Mouse (Mus musculus) liver, embryonic 14.5 days (tissue): ENCODE results near the gene Gm34653. TPM values are rescaled to one million over a fixed set of nuclear protein-coding genes. Genes with fewer than 3 reads are reported as not detected.
A peak's percentile ranks its signal among the peaks of the same experiment; 100 is the strongest.
"Not testable (repeated sequence)": the region's sequence is repeated elsewhere in the genome, so short reads cannot be mapped to it uniquely, and the experiment has no call there.

Source experiments
- ATAC-seq: fragments of 200-750 bp; cut with Nextera tagmentation; 2 replicates; pipeline ENCODE4 v1.8.0; 2017; ENCODE audit warnings: moderate number of reproducible peaks, mild to moderate bottlenecking, moderate library complexity; ENCODE audit not compliant: insufficient read depth
- DNase-seq, 3 experiments: peaks; one replicate each; pipeline ENCODE4 v3.0.0-alpha.2; 2012 to 2013; ENCODE audit warnings: low read depth in 3 of 3, low spot score in 3 of 3
- H3K27ac ChIP-seq: fragments of 300-500 bp; sonication (generic); 2 replicates; pipeline ENCODE4 v1.5.1; 2014; ENCODE audit warnings: moderate library complexity, mild to moderate bottlenecking, control low read depth, inconsistent platforms
- H3K27me3 ChIP-seq: fragments of 300-500 bp; sonication (generic); 2 replicates; pipeline ENCODE4 v1.6.1; 2014; ENCODE audit warnings: mild to moderate bottlenecking, low read length, moderate library complexity; ENCODE audit not compliant: control insufficient read depth, insufficient read depth
- H3K36me3 ChIP-seq: fragments of 300-500 bp; sonication (generic); replicated peaks from 2 replicates; pipeline ENCODE4 v1.6.1; 2014; ENCODE audit warnings: low read depth; ENCODE audit not compliant: control insufficient read depth, insufficient read depth
- H3K4me1 ChIP-seq, 2 experiments: fragments of 200-500 bp in 1 of 2; fragments of 300-500 bp in 1 of 2; sonication (generic) in 1 of 2; replicated peaks; 2 replicates each; pipeline ENCODE4 v1.6.1; 2012 to 2014; ENCODE audit warnings: antibody characterized with exemption in 1 of 2, inconsistent platforms in 1 of 2, low read length in 1 of 2; ENCODE audit not compliant: control insufficient read depth in 2 of 2, insufficient read depth in 2 of 2
- H3K4me2 ChIP-seq: fragments of 300-500 bp; sonication (generic); 2 replicates; pipeline ENCODE4 v1.6.1; 2014; ENCODE audit warnings: low read depth, mild to moderate bottlenecking, control low read depth, moderate library complexity
- H3K4me3 ChIP-seq, 2 experiments: fragments of 200-500 bp in 1 of 2; fragments of 300-500 bp in 1 of 2; sonication (generic) in 1 of 2; 2 replicates each; pipeline ENCODE4 v1.5.1; 2012 to 2014; ENCODE audit warnings: low read depth in 2 of 2, low read length in 2 of 2, mild to moderate bottlenecking in 2 of 2, control low read depth in 1 of 2, inconsistent platforms in 1 of 2, moderate library complexity in 1 of 2; ENCODE audit not compliant: insufficient read depth in 1 of 2
- H3K9ac ChIP-seq: fragments of 300-500 bp; sonication (generic); replicated peaks from 2 replicates; pipeline ENCODE4 v1.6.1; 2014; ENCODE audit warnings: mild to moderate bottlenecking, control low read depth, moderate library complexity
- H3K9me3 ChIP-seq: fragments of 300-500 bp; sonication (generic); 2 replicates; pipeline ENCODE4 v1.6.1; 2016; ENCODE audit warnings: low read length, mixed read lengths; ENCODE audit not compliant: control insufficient read depth
- CTCF ChIP-seq: IDR thresholded peaks from 2 replicates; pipeline ENCODE4 v1.5.1; 2016; ENCODE audit warnings: antibody characterized with exemption, low read depth, control low read depth
- EP300 ChIP-seq: IDR thresholded peaks from 2 replicates; pipeline ENCODE4 v1.6.1; 2016; ENCODE audit warnings: antibody characterized with exemption, low read depth
- WGBS: fragments of 180-500 bp; shearing (Covaris S2); extraction: QIAGEN DNeasy Blood & Tissue Kit; methylation state at CpG from one replicate; pipeline ENCODE4 v1.1.7; 2014; ENCODE audit not compliant: insufficient replicate concordance; 5-methylcytosine and 5-hydroxymethylcytosine counted together
- polyA plus RNA-seq, 2 experiments: library from polyadenylated mRNA; depleted of rRNA in 1 of 2; stranded (reverse) in 1 of 2; unstranded in 1 of 2; fragments of >200 nt; fragmentation: Nextera tagmentation in 1 of 2; extraction: Ambion mirVana in 1 of 2; gene quantifications; 2 replicates each; pipeline versions ENCODE4 v1.2.1 to v1.2.3; 2012 to 2014

The Gm34653 gene
- polyA plus RNA-seq, 2 experiments = not detected

GRCm38 (mm10) chr2:34801516-34802482 is 31.0 kb upstream of the Gm34653 start:
- H3K9ac ChIP-seq = peak overlapping the region; percentile 97
- TF ChIP-seq CTCF (peak; percentile 50), EP300 (no peak)
- peaks cover 42 to 44% of the 10 kb centered on the region in 2 experiments for H3K4me1 ChIP-seq
- H3K4me2 ChIP-seq = peak overlapping the region; percentile 87
- H3K36me3 ChIP-seq = peaks cover 29% of the 10 kb centered on the region
- no peaks in the 10 kb centered on the region for H3K9me3 ChIP-seq
- peak overlapping the region; percentile 92 for H3K27ac ChIP-seq
- DNase-seq (peak; percentile 99), ATAC-seq (peak; percentile 85)
- no peaks in the 10 kb centered on the region for H3K27me3 ChIP-seq
- H3K4me3 ChIP-seq = peak overlapping the region; percentile 83 to 87
- 5% methylated on average over 39 of the region's 39 CpGs for WGBS

GRCm38 (mm10) chr2:34802565-34803245 is 30.1 kb upstream of the Gm34653 start:
- Histone ChIP-seq H3K9ac (peak overlapping the region; percentile 97), H3K4me1 (peaks cover 44 to 46% of the 10 kb centered on the region in 2 experiments), H3K36me3 (peaks cover 36% of the 10 kb centered on the region), H3K4me2 (peak overlapping the region; percentile 87), H3K4me3 (peak overlapping the region; percentile 83 to 87), H3K27ac (peak overlapping the region; percentile 92)
- H3K27me3 ChIP-seq, H3K9me3 ChIP-seq, DNase-seq: not testable (repeated sequence)
- peak; percentile 44 for ATAC-seq
- under 1% methylated on average over 26 of the region's 32 CpGs for WGBS

GRCm38 (mm10) chr2:34803746-34804145 is 29.1 kb upstream of the Gm34653 start:
- Histone ChIP-seq H3K27me3 (no peaks in the 10 kb centered on the region), H3K36me3 (peaks cover 45% of the 10 kb centered on the region), H3K9me3 (no peaks in the 10 kb centered on the region), H3K4me3 (peak overlapping the region; percentile 83 to 87), H3K4me1 (peaks cover 45 to 47% of the 10 kb centered on the region in 2 experiments), H3K9ac (peak overlapping the region; percentile 63), H3K27ac (peak overlapping the region; percentile 91), H3K4me2 (peak overlapping the region; percentile 87)
- WGBS = 59% methylated on average over 3 of the region's 3 CpGs
- ATAC-seq = no peak
- TF ChIP-seq CTCF (no peak), EP300 (no peak)
- DNase-seq = no peak

GRCm38 (mm10) chr2:34804172-34804571 is 28.6 kb upstream of the Gm34653 start:
- Histone ChIP-seq H3K9ac (peak overlapping the region; percentile 63), H3K27me3 (no peaks in the 10 kb centered on the region), H3K27ac (peak overlapping the region; percentile 91), H3K4me3 (peak overlapping the region; percentile 33 to 83; a peak in 3 of 4 replicates), H3K36me3 (peaks cover 49% of the 10 kb centered on the region), H3K4me2 (peak overlapping the region; percentile 87), H3K9me3 (no peaks in the 10 kb centered on the region), H3K4me1 (peaks cover 45 to 48% of the 10 kb centered on the region in 2 experiments)
- ATAC-seq (no peak), DNase-seq (no peak)
- WGBS = 70% methylated on average over 2 of the region's 2 CpGs
- no peak for TF ChIP-seq CTCF
- no peak for TF ChIP-seq EP300

GRCm38 (mm10) chr2:34804815-34805214 is 28.0 kb upstream of the Gm34653 start:
- no peaks in the 10 kb centered on the region for H3K9me3 ChIP-seq
- TF ChIP-seq CTCF (no peak), EP300 (peak; percentile 76)
- H3K4me1 ChIP-seq = peaks cover 51 to 52% of the 10 kb centered on the region in 2 experiments
- peaks cover 56% of the 10 kb centered on the region for H3K36me3 ChIP-seq
- H3K4me2 ChIP-seq = peak overlapping the region; percentile 87
- ATAC-seq = peak; percentile 46
- 15% methylated on average over 1 of the region's 1 CpGs for WGBS
- H3K27me3 ChIP-seq = no peaks in the 10 kb centered on the region
- peak overlapping the region; percentile 91 for H3K27ac ChIP-seq
- DNase-seq = peak; percentile 65 to 77 (median 75)
- peak overlapping the region in 1 of 2 experiments; percentile 83; a peak in 2 of 4 replicates for H3K4me3 ChIP-seq
- peak overlapping the region; percentile 54 for H3K9ac ChIP-seq
